Mouse (Mus musculus): ENCODE measurements around the gene Mzf1. TPM values are rescaled to one million over a fixed set of nuclear protein-coding genes. Genes with fewer than 3 reads are reported as not detected.

Gene Mzf1
- total and polyA plus RNA-seq, 3 experiments, result 0.31 to 0.55 (median 0.50) TPM

GRCm38 (mm10) chr7:13006531-13006930, 48.0 kb downstream of the Mzf1 start:
- no peak overlapping the region for H3K9ac ChIP-seq (ENCODE audit: insufficient read depth, low read depth)
- no peaks in the 10 kb centered on the region for H3K9me3 ChIP-seq (replicated peaks; ENCODE audit: low read length)
- H3K79me2 ChIP-seq (replicated peaks; ENCODE audit: control insufficient read depth, extremely low read depth, insufficient read depth, poor library complexity, severe bottlenecking), result 0 out of 2 replicates have a peak, but pooled peaks cover 3% of the 10 kb centered on the region
- H3K27ac ChIP-seq (ENCODE audit: insufficient read depth, low read depth), result no peak overlapping the region
- TF ChIP-seq CHD1 (IDR thresholded peaks at IDR 0.05; ENCODE audit: low read depth, low read length) (no peak), ZMIZ1 (IDR thresholded peaks at IDR 0.05; ENCODE audit: low read depth, low read length) (no peak), ETS1 (conservative IDR thresholded peaks at IDR 0.05; ENCODE audit: low read depth, low read length) (no peak), ZC3H11A (IDR thresholded peaks at IDR 0.05; ENCODE audit: low read depth, low read length) (no peak), UBTF (IDR thresholded peaks at IDR 0.05; ENCODE audit: low read depth, low read length) (no peak), JUN (IDR thresholded peaks at IDR 0.05; ENCODE audit: insufficient read depth, low read depth, low read length) (no peak), POLR2AphosphoS2 (IDR thresholded peaks at IDR 0.05; ENCODE audit: low read depth, low read length) (no peak), POLR2A (IDR thresholded peaks at IDR 0.05; ENCODE audit: low read depth, low read length) (no peak)
- in situ Hi-C loops (cut with MboI; ENCODE audit: low pct_ligation_motif_present, low pct_unique_long_range_greater_than_20kb, low sequenced_read_pairs) (loop anchor here (5.0 to 25.0 kb wide), 4 partner anchors 36 to 519 kb away; partner anchors contain the start of gene Zfp606), dilution Hi-C loops (cut with MboI; ENCODE audit: extremely low pct_ligation_motif_present, extremely low pct_unique_long_range_greater_than_20kb, low sequenced_read_pairs) (no loop called here)
- H3K4me1 ChIP-seq (ENCODE audit: control insufficient read depth in 1 of 2, insufficient read depth in 2 of 2), result peaks cover 8 to 14% of the 10 kb centered on the region in 2 experiments; a peak in 2 of 4 replicates
- H3K4me2 ChIP-seq (ENCODE audit: insufficient read depth, low read depth, poor library complexity, severe bottlenecking), result no peak overlapping the region
- DNase-seq (ENCODE audit: extremely low read depth), result no peak
- no peak overlapping the region for H3K4me3 ChIP-seq (replicated peaks in 1 of 3; ENCODE audit: low read depth in 2 of 3, low read length in 2 of 3, poor library complexity in 1 of 3)
- no peaks in the 10 kb centered on the region for H3K27me3 ChIP-seq (replicated peaks)
- H3K36me3 ChIP-seq (replicated peaks in 1 of 2; ENCODE audit: control insufficient read depth in 1 of 2, insufficient read depth in 1 of 2, low read length in 1 of 2), result peaks cover 25 to 39% of the 10 kb centered on the region in 2 experiments

DNA sequence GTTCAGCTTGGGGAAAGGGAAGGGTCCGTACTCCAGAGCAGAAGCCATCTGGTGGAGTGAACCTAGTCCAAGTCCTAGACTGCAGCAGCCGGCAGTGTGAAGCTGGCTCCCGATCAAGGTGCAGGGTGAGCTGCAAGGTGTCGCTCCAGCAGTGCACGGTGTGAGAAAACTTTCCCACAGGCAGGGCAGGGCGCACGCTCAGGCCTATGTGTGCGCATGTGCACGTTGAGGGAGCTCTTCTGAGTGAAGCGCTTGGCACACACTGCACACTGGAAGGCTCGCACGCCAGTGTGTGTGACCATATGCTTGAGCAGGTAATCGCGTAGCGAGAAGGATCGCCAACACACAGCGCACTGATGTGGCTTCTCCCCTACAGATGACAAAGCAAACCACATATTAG, 48.6 kb downstream of the Mzf1 start:
- Histone ChIP-seq H3K4me2 (ENCODE audit: insufficient read depth, low read depth, poor library complexity, severe bottlenecking) (no peak overlapping the region), H3K9me3 (replicated peaks; ENCODE audit: low read length) (no peaks in the 10 kb centered on the region), H3K4me3 (replicated peaks in 1 of 3; ENCODE audit: low read depth in 2 of 3, low read length in 2 of 3, poor library complexity in 1 of 3) (no peak overlapping the region), H3K27ac (ENCODE audit: insufficient read depth, low read depth) (no peak overlapping the region), H3K4me1 (ENCODE audit: control insufficient read depth in 1 of 2, insufficient read depth in 2 of 2) (peaks cover 8 to 14% of the 10 kb centered on the region in 2 experiments; a peak in 2 of 4 replicates), H3K36me3 (replicated peaks in 1 of 2; ENCODE audit: control insufficient read depth in 1 of 2, insufficient read depth in 1 of 2, low read length in 1 of 2) (peaks cover 25 to 39% of the 10 kb centered on the region in 2 experiments), H3K9ac (ENCODE audit: insufficient read depth, low read depth) (no peak overlapping the region), H3K27me3 (replicated peaks) (no peaks in the 10 kb centered on the region), H3K79me2 (replicated peaks; ENCODE audit: control insufficient read depth, extremely low read depth, insufficient read depth, poor library complexity, severe bottlenecking) (0 out of 2 replicates have a peak, but pooled peaks cover 3% of the 10 kb centered on the region)
- DNase-seq (ENCODE audit: extremely low read depth), result no peak
- no peak for TF ChIP-seq SIN3A (IDR thresholded peaks at IDR 0.05; ENCODE audit: low read length)
- TF ChIP-seq CHD2 (IDR thresholded peaks at IDR 0.05; ENCODE audit: low read length), result no peak
- no peak for TF ChIP-seq EP300 (IDR thresholded peaks at IDR 0.05; ENCODE audit: low read length)
- no peak for TF ChIP-seq RAD21 (IDR thresholded peaks at IDR 0.05; ENCODE audit: low read depth, low read length)
- no peak for TF ChIP-seq NRF1 (IDR thresholded peaks at IDR 0.05; ENCODE audit: low read depth, low read length)
- TF ChIP-seq KAT2A (IDR thresholded peaks at IDR 0.05; ENCODE audit: insufficient replicate concordance, low read length), result no peak
- TF ChIP-seq UBTF (IDR thresholded peaks at IDR 0.05; ENCODE audit: low read depth, low read length), result no peak
- no peak for TF ChIP-seq ZMIZ1 (IDR thresholded peaks at IDR 0.05; ENCODE audit: low read depth, low read length)
- TF ChIP-seq E2F4 (IDR thresholded peaks at IDR 0.05; ENCODE audit: insufficient replicate concordance, low read depth, low read length), result no peak
- TF ChIP-seq CTCF (conservative IDR thresholded peaks at IDR 0.05 in 1 of 2, IDR thresholded peaks at IDR 0.05 in 1 of 2; ENCODE audit: low read depth in 2 of 2, low read length in 2 of 2), result no peak
- TF ChIP-seq USF2 (conservative IDR thresholded peaks at IDR 0.05; ENCODE audit: low read depth, low read length), result no peak
- TF ChIP-seq NELFE (IDR thresholded peaks at IDR 0.05; ENCODE audit: low read depth, low read length), result no peak
- TF ChIP-seq ZC3H11A (IDR thresholded peaks at IDR 0.05; ENCODE audit: low read depth, low read length), result no peak
- no peak for TF ChIP-seq ETS1 (conservative IDR thresholded peaks at IDR 0.05; ENCODE audit: low read depth, low read length)
- TF ChIP-seq IRF4 (IDR thresholded peaks at IDR 0.05; ENCODE audit: low read depth, low read length), result no peak
- TF ChIP-seq JUND (conservative IDR thresholded peaks at IDR 0.05; ENCODE audit: low read depth, low read length), result no peak
- TF ChIP-seq ZNF384 (IDR thresholded peaks at IDR 0.05; ENCODE audit: low read depth, low read length), result no peak
- TF ChIP-seq TCF12 (IDR thresholded peaks at IDR 0.05; ENCODE audit: low read depth, low read length), result no peak
- dilution Hi-C loops (cut with MboI; ENCODE audit: extremely low pct_ligation_motif_present, extremely low pct_unique_long_range_greater_than_20kb, low sequenced_read_pairs), result no loop called here
- in situ Hi-C loops (cut with MboI; ENCODE audit: low pct_ligation_motif_present, low pct_unique_long_range_greater_than_20kb, low sequenced_read_pairs), result loop anchor here (5.0 to 25.0 kb wide), 4 partner anchors 36 to 519 kb away; partner anchors contain the start of gene Zfp606

Data from CH12.LX (cell line).